Mouse (Mus musculus): ENCODE results near the gene Trmt6. TPM values are rescaled to one million over a fixed set of nuclear protein-coding genes. Genes with fewer than 3 reads are reported as not detected.

Gene Trmt6
- 18.0 and 25.5 TPM in 2 replicates for polyA plus RNA-seq (2012; ENCODE audit: insufficient read depth, insufficient read length, missing spikeins)

GRCm38 (mm10) chr2:132815608-132816314 lies at the start of gene Trmt6, which contains the start of gene Mcm8:
Gene Trmt6, minus strand, starts transcription at chr2:132816055.
Gene Mcm8, plus strand, starts transcription at chr2:132816141.
- no peak for TF ChIP-seq CTCF (IDR thresholded peaks at IDR 0.05; ENCODE audit: low read depth, low read length)
- no peak for TF ChIP-seq POLR2A (IDR thresholded peaks at IDR 0.05; ENCODE audit: borderline replicate concordance, low read depth, low read length)
- Histone ChIP-seq H3K27ac (ENCODE audit: insufficient read depth, low read depth, low read length) (peak within 1 kb of the TSS; percentile 30), H3K4me3 (ENCODE audit: insufficient read depth, low read length) (peak within 1 kb of the TSS; percentile 90), H3K4me1 (ENCODE audit: control insufficient read depth, insufficient read depth, low read length) (peaks cover 9% of the 10 kb centered on the region)

- 0 out of 2 replicates have a peak, but pooled peaks cover 2% of the 10 kb centered on the region for H3K4me1 ChIP-seq (ENCODE audit: control insufficient read depth, insufficient read depth, low read length)
- TF ChIP-seq POLR2A (IDR thresholded peaks at IDR 0.05; ENCODE audit: borderline replicate concordance, low read depth, low read length) (no peak), CTCF (IDR thresholded peaks at IDR 0.05; ENCODE audit: low read depth, low read length) (no peak)
- no peak overlapping the region for H3K27ac ChIP-seq (ENCODE audit: insufficient read depth, low read depth, low read length)
- H3K4me3 ChIP-seq (ENCODE audit: insufficient read depth, low read length) = no peak overlapping the region
Measured at GRCm38 (mm10) chr2:132863325-132863724, 47.5 kb upstream of the Trmt6 start.

DNA sequence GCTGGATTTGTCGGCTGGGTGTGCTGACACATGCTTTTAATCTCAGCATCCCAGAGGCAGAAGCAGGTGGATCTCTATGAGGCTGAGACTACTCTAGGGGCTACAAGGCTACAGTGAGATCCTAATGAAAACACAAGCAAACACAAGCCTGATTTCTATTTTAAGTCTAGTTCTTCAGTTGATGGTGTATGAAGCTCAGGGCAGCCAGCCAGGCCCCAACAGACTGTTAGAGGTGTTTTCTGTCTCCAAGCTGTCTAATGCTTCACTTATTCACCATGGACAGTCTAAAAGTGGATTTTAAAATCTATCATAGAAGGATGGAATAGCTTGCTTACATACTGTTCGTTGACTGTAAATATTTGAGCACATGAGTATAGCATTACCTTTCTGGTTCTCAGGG lies 45.6 kb upstream of the Trmt6 start:
- Histone ChIP-seq H3K4me1 (ENCODE audit: control insufficient read depth, insufficient read depth, low read length) (peaks cover 5% of the 10 kb centered on the region), H3K27ac (ENCODE audit: insufficient read depth, low read depth, low read length) (no peak overlapping the region), H3K4me3 (ENCODE audit: insufficient read depth, low read length) (no peak overlapping the region)
- TF ChIP-seq POLR2A (IDR thresholded peaks at IDR 0.05; ENCODE audit: borderline replicate concordance, low read depth, low read length) (no peak), CTCF (IDR thresholded peaks at IDR 0.05; ENCODE audit: low read depth, low read length) (no peak)

- Histone ChIP-seq H3K4me1 (ENCODE audit: control insufficient read depth, insufficient read depth, low read length) (peaks cover 5% of the 10 kb centered on the region), H3K4me3 (ENCODE audit: insufficient read depth, low read length) (no peak overlapping the region), H3K27ac (ENCODE audit: insufficient read depth, low read depth, low read length) (no peak overlapping the region)
- TF ChIP-seq CTCF (IDR thresholded peaks at IDR 0.05; ENCODE audit: low read depth, low read length) (no peak), POLR2A (IDR thresholded peaks at IDR 0.05; ENCODE audit: borderline replicate concordance, low read depth, low read length) (no peak)
Measured at GRCm38 (mm10) chr2:132860435-132860834, 44.6 kb upstream of the Trmt6 start.

- H3K4me3 ChIP-seq (ENCODE audit: insufficient read depth, low read length) = no peak overlapping the region
- no peak for TF ChIP-seq CTCF (IDR thresholded peaks at IDR 0.05; ENCODE audit: low read depth, low read length)
- TF ChIP-seq POLR2A (IDR thresholded peaks at IDR 0.05; ENCODE audit: borderline replicate concordance, low read depth, low read length) = no peak
- H3K27ac ChIP-seq (ENCODE audit: insufficient read depth, low read depth, low read length) = no peak overlapping the region
- H3K4me1 ChIP-seq (ENCODE audit: control insufficient read depth, insufficient read depth, low read length) = peaks cover 5% of the 10 kb centered on the region
Measured at GRCm38 (mm10) chr2:132856333-132856732, 40.5 kb upstream of the Trmt6 start.

GRCm38 (mm10) chr2:132853051-132853450 lies 37.2 kb upstream of the Trmt6 start:
- Histone ChIP-seq H3K4me1 (ENCODE audit: control insufficient read depth, insufficient read depth, low read length) (peaks cover 10% of the 10 kb centered on the region), H3K4me3 (ENCODE audit: insufficient read depth, low read length) (no peak overlapping the region), H3K27ac (ENCODE audit: insufficient read depth, low read depth, low read length) (no peak overlapping the region)
- TF ChIP-seq CTCF (IDR thresholded peaks at IDR 0.05; ENCODE audit: low read depth, low read length) (no peak), POLR2A (IDR thresholded peaks at IDR 0.05; ENCODE audit: borderline replicate concordance, low read depth, low read length) (no peak)

DNA sequence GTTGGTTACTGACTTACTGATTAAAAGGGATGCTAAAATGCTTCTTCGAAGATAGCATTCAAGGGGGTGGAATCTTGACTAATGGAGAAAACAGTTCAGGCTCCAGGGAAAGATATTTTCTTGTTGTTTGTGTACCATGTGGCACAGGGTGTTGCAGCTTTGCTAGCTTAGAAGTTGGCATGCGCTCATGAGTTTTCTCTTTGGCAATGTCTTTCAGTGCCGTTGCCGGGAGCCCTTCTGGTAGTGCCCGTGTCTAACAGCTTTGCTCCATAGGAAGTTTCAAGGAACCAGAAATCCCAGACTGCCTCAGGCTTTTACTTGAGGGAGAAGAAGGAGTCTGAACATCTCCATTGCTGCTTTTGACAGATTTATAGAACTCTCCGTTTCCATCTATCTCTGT lies 33.3 kb upstream of the Trmt6 start:
- H3K4me1 ChIP-seq (ENCODE audit: control insufficient read depth, insufficient read depth, low read length) = peaks cover 17% of the 10 kb centered on the region
- H3K27ac ChIP-seq (ENCODE audit: insufficient read depth, low read depth, low read length) = no peak overlapping the region
- no peak overlapping the region for H3K4me3 ChIP-seq (ENCODE audit: insufficient read depth, low read length)
- TF ChIP-seq POLR2A (IDR thresholded peaks at IDR 0.05; ENCODE audit: borderline replicate concordance, low read depth, low read length) (no peak), CTCF (IDR thresholded peaks at IDR 0.05; ENCODE audit: low read depth, low read length) (no peak)

DNA sequence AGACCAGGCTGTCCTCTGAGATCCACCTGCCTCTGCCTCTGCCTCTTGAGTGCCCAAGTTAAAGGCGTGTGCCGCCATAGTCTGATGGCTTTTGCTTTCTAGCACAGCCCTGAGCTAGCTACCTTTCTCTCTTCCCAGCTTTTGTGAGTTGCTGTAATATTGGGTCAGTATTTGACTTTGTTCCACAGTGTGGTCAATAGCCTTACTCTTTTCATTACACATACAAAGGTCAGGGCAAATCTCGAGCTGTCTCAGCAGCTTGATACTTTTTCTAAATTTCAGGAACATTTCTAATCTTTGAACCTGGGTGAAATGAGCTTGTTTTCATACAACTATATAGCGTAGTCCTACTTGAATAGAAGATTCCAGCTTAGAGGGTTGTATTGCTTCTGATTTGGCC lies 32.5 kb upstream of the Trmt6 start:
- H3K4me1 ChIP-seq (ENCODE audit: control insufficient read depth, insufficient read depth, low read length) = peaks cover 17% of the 10 kb centered on the region
- H3K27ac ChIP-seq (ENCODE audit: insufficient read depth, low read depth, low read length) = no peak overlapping the region
- TF ChIP-seq CTCF (IDR thresholded peaks at IDR 0.05; ENCODE audit: low read depth, low read length) (no peak), POLR2A (IDR thresholded peaks at IDR 0.05; ENCODE audit: borderline replicate concordance, low read depth, low read length) (no peak)
- no peak overlapping the region for H3K4me3 ChIP-seq (ENCODE audit: insufficient read depth, low read length)

DNA sequence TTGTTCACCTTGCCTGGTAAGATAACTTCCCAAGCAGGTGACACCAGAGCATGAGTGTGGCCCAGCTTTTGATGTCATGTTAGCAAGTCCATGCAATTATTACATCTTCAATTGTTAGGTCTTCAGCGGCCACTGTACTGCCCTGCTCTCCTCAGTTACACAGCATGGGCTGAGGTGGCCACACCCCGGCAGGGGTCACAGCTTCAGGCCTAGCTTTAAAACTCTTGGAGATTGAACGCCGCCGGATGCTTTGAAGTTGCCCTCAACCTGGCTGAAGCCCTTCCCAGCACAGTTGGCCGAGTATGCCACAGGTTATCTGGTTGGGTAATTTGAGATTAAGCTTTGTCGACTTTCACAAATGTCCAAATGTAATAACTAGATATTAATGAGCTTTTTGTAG lies 31.7 kb upstream of the Trmt6 start:
- no peak overlapping the region for H3K27ac ChIP-seq (ENCODE audit: insufficient read depth, low read depth, low read length)
- H3K4me3 ChIP-seq (ENCODE audit: insufficient read depth, low read length) = peak overlapping the region; percentile 97
- H3K4me1 ChIP-seq (ENCODE audit: control insufficient read depth, insufficient read depth, low read length) = peaks cover 17% of the 10 kb centered on the region
- TF ChIP-seq POLR2A (IDR thresholded peaks at IDR 0.05; ENCODE audit: borderline replicate concordance, low read depth, low read length) = no peak
- no peak for TF ChIP-seq CTCF (IDR thresholded peaks at IDR 0.05; ENCODE audit: low read depth, low read length)
